Mouse (Mus musculus) testis, adult 2 months (tissue): ENCODE data around the gene Prpf31.

Experiments used
- CTCF ChIP-seq: fragments of 200-500 bp; IDR thresholded peaks from 2 replicates; pipeline ENCODE4 v1.5.1; 2012; ENCODE audit warnings: low read depth, mild to moderate bottlenecking, inconsistent platforms, low read length, moderate library complexity; ENCODE audit not compliant: control insufficient read depth, insufficient read depth, insufficient replicate concordance
- POLR2A ChIP-seq: fragments of 200-500 bp; IDR thresholded peaks from 2 replicates; pipeline ENCODE4 v1.6.1; 2012; ENCODE audit warnings: low read depth, mild to moderate bottlenecking, inconsistent platforms, low read length, moderate library complexity; ENCODE audit not compliant: control insufficient read depth

GRCm38 (mm10) chr7:3666921-3667391 is 37.2 kb downstream of the Prpf31 start:
- TF ChIP-seq CTCF (no peak), POLR2A (no peak)
